Mouse (Mus musculus) ES-Bruce4 (cell line): Measurements from ENCODE around the gene Egfem1. TPM values are rescaled to one million over a fixed set of nuclear protein-coding genes. Genes with fewer than 3 reads are reported as not detected.

ENCODE experiments used
- H3K27ac ChIP-seq: 2 replicates; pipeline ENCODE4 v1.5.1; 2012; ENCODE audit warnings: low read length, inconsistent platforms; ENCODE audit not compliant: insufficient read depth
- H3K27me3 ChIP-seq: 2 replicates; pipeline ENCODE4 v1.6.1; 2012; ENCODE audit warnings: mild to moderate bottlenecking, low read length, inconsistent platforms; ENCODE audit not compliant: control insufficient read depth, poor library complexity, insufficient read depth, severe bottlenecking
- H3K36me3 ChIP-seq: 2 replicates; pipeline ENCODE4 v1.6.1; 2012; ENCODE audit warnings: inconsistent platforms, mild to moderate bottlenecking, low read length, moderate library complexity; ENCODE audit not compliant: control insufficient read depth, poor library complexity, insufficient read depth, severe bottlenecking
- H3K4me1 ChIP-seq: one replicate; pipeline ENCODE4 v1.8.1; 2011; ENCODE audit warnings: low read length; ENCODE audit not compliant: control insufficient read depth, insufficient read depth
- H3K4me3 ChIP-seq: 2 replicates; pipeline ENCODE4 v1.5.1; 2011; ENCODE audit warnings: low read depth, mild to moderate bottlenecking, low read length
- H3K9ac ChIP-seq: 2 replicates; pipeline ENCODE4 v1.6.1; 2012; ENCODE audit warnings: low read depth, mild to moderate bottlenecking, inconsistent platforms; ENCODE audit not compliant: poor library complexity, severe bottlenecking
- H3K9me3 ChIP-seq: replicated peaks from 2 replicates; pipeline ENCODE4 v1.6.1; 2012; ENCODE audit warnings: mild to moderate bottlenecking, low read length, inconsistent platforms; ENCODE audit not compliant: control insufficient read depth, poor library complexity, insufficient read depth, severe bottlenecking
- CTCF ChIP-seq: IDR thresholded peaks from one replicate; pipeline ENCODE4 v1.8.1; 2011; ENCODE audit warnings: low read depth, low read length
- EP300 ChIP-seq: IDR thresholded peaks from 2 replicates; pipeline ENCODE4 v1.6.1; 2011; ENCODE audit warnings: low read depth, low read length; ENCODE audit not compliant: insufficient read depth
- POLR2A ChIP-seq: IDR thresholded peaks from one replicate; pipeline ENCODE4 v1.8.1; 2011; ENCODE audit warnings: low read length; ENCODE audit not compliant: insufficient read depth
- polyA plus RNA-seq: library from polyadenylated mRNA; stranded (reverse); fragments of >200 nt; gene quantifications from 2 replicates; pipeline ENCODE4 v1.2.4, GENCODE M21; 2011; ENCODE audit warnings: low read depth; ENCODE audit not compliant: missing spikeins, insufficient read depth, insufficient read length

Gene Egfem1
- polyA plus RNA-seq, 1 experiment = not detected

- H3K36me3 ChIP-seq = no peaks in the 10 kb centered on the region
- no peak overlapping the region for H3K4me3 ChIP-seq
- H3K27ac ChIP-seq = no peak overlapping the region
- H3K9ac ChIP-seq = no peak overlapping the region
- H3K4me1 ChIP-seq = no peaks in the 10 kb centered on the region
- TF ChIP-seq CTCF (no peak), POLR2A (no peak), EP300 (no peak)
- H3K9me3 ChIP-seq = no peaks in the 10 kb centered on the region
- H3K27me3 ChIP-seq = no peaks in the 10 kb centered on the region
Measured at GRCm38 (mm10) chr3:29731509-29731908, 649.7 kb downstream of the Egfem1 start.

- H3K4me1 ChIP-seq = no peaks in the 10 kb centered on the region
- H3K9ac ChIP-seq = no peak overlapping the region
Measured at GRCm38 (mm10) chr3:29732626-29733025, 650.8 kb downstream of the Egfem1 start.

GRCm38 (mm10) chr3:29734251-29734650, 652.4 kb downstream of the Egfem1 start:
- TF ChIP-seq CTCF (no peak), POLR2A (no peak), EP300 (no peak)
- no peaks in the 10 kb centered on the region for H3K9me3 ChIP-seq
- no peaks in the 10 kb centered on the region for H3K4me1 ChIP-seq
- no peak overlapping the region for H3K9ac ChIP-seq
- H3K36me3 ChIP-seq = no peaks in the 10 kb centered on the region
- H3K4me3 ChIP-seq = no peak overlapping the region
- H3K27me3 ChIP-seq = no peaks in the 10 kb centered on the region
- H3K27ac ChIP-seq = no peak overlapping the region

More at GRCm38 (mm10) chr3:29732626-29733025, 650.8 kb downstream of the Egfem1 start:
- TF ChIP-seq CTCF (no peak), EP300 (no peak), POLR2A (no peak)
- Histone ChIP-seq H3K4me3 (no peak overlapping the region), H3K36me3 (no peaks in the 10 kb centered on the region), H3K9me3 (no peaks in the 10 kb centered on the region), H3K27ac (no peak overlapping the region), H3K27me3 (no peaks in the 10 kb centered on the region)

GRCm38 (mm10) chr3:29739292-29739691, 657.5 kb downstream of the Egfem1 start:
- TF ChIP-seq POLR2A (no peak), CTCF (no peak), EP300 (no peak)
- Histone ChIP-seq H3K27me3 (no peaks in the 10 kb centered on the region), H3K9me3 (no peaks in the 10 kb centered on the region), H3K27ac (no peak overlapping the region), H3K9ac (no peak overlapping the region), H3K4me1 (no peaks in the 10 kb centered on the region), H3K36me3 (no peaks in the 10 kb centered on the region), H3K4me3 (no peak overlapping the region)

Other genes starting within 250 kb of the Egfem1 start
- gene Gm1527, start 189.4 kb upstream of the Egfem1 start, polyA plus RNA-seq = not detected in 2 replicates